Mouse (Mus musculus) limb, embryonic 14.5 days (tissue): ENCODE measurements at regions not wholly inside any gene's neighbourhood (a gene's known extent, or its start where the extent isn't known, plus 50 kb on each side); places are given as distances from the start of the nearest gene placed in this dataset.
"Not testable (repeated sequence)": the region's sequence is repeated elsewhere in the genome, so short reads cannot be mapped to it uniquely, and the experiment has no call there.

Experiments
- ATAC-seq: fragments of 200-750 bp; cut with Nextera tagmentation; 2 replicates; pipeline ENCODE4 v1.8.0; 2017; ENCODE audit warnings: low read depth, moderate number of reproducible peaks, moderate TSS enrichment; ENCODE audit not compliant: low FRiP score
- DNase-seq: peaks from one replicate; pipeline ENCODE4 v3.0.0-alpha.2; 2015; ENCODE audit warnings: low spot score
- H3K27ac ChIP-seq: fragments of 300-500 bp; sonication (generic); replicated peaks from 2 replicates; pipeline ENCODE4 v1.5.1; 2014; ENCODE audit warnings: low read depth, mild to moderate bottlenecking, low read length, moderate library complexity, mixed read lengths
- H3K27me3 ChIP-seq: fragments of 300-500 bp; sonication (generic); 2 replicates; pipeline ENCODE4 v1.6.1; 2014; ENCODE audit warnings: low read length, mixed read lengths; ENCODE audit not compliant: control insufficient read depth, insufficient read depth
- H3K36me3 ChIP-seq: fragments of 300-500 bp; sonication (generic); 2 replicates; pipeline ENCODE4 v1.6.1; 2014; ENCODE audit warnings: mild to moderate bottlenecking, low read length, moderate library complexity, mixed read lengths; ENCODE audit not compliant: control insufficient read depth, insufficient read depth
- H3K4me1 ChIP-seq: fragments of 300-500 bp; sonication (generic); 2 replicates; pipeline ENCODE4 v1.6.1; 2014; ENCODE audit warnings: antibody characterized with exemption, low read length, mixed read lengths; ENCODE audit not compliant: control insufficient read depth, insufficient read depth
- H3K4me2 ChIP-seq: fragments of 300-500 bp; sonication (generic); replicated peaks from 2 replicates; pipeline ENCODE4 v1.6.1; 2014; ENCODE audit warnings: low read depth, mild to moderate bottlenecking, low read length, moderate library complexity; ENCODE audit not compliant: severe bottlenecking
- H3K4me3 ChIP-seq: fragments of 300-500 bp; sonication (generic); replicated peaks from 2 replicates; pipeline ENCODE4 v1.5.1; 2014; ENCODE audit warnings: low read length
- H3K9ac ChIP-seq: fragments of 300-500 bp; sonication (generic); 2 replicates; pipeline ENCODE4 v1.6.1; 2014; ENCODE audit warnings: mild to moderate bottlenecking, low read depth, low read length, moderate library complexity; ENCODE audit not compliant: severe bottlenecking
- H3K9me3 ChIP-seq: fragments of 300-500 bp; sonication (generic); 2 replicates; pipeline ENCODE4 v1.6.1; 2016; ENCODE audit warnings: low read length; ENCODE audit not compliant: control insufficient read depth
- POLR2A ChIP-seq: fragments of 200-500 bp; IDR thresholded peaks from 2 replicates; pipeline ENCODE4 v1.8.0; 2012; ENCODE audit warnings: inconsistent platforms, mild to moderate bottlenecking, moderate library complexity, borderline replicate concordance; ENCODE audit not compliant: insufficient read depth, insufficient read length; ENCODE audit errors: extremely low read depth
- WGBS: fragments of 180-500 bp; shearing (Covaris S2); extraction: QIAGEN DNeasy Blood & Tissue Kit; methylation state at CpG from one replicate; pipeline ENCODE4 v1.1.7; 2014; 5-methylcytosine and 5-hydroxymethylcytosine counted together

DNA sequence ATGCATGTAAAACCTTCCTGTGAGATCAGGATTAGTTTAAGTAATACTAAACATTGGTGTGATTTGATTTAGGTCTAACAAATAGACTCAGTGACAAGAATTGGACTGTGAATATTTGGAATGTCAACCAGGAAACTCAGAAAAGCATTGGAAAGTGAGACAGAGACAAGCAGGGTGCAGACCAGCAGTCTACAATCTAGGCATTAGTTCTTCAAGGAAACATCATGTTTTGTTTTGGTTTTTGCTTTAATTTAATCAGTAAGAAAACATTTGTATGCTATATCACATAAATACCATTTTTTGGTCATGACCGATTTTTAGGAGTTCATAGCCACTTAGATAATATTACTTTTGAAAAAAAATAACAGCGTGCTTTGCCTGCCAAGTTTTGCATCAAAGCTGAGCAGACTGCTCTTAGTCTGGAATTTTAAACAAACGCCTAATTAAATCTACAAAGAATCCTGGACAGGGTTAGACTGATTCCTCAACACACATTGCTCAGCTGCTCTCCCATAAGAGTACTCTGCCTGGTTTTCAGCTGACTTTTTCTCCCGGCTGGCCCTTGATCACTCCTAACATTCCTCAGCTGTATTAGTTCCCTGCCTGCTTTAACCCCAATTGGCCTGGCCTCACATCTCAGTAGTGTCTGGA, 396.5 kb upstream of the Kcnh7 start:
- H3K27ac ChIP-seq: no peak overlapping the region
- H3K4me3 ChIP-seq: no peak overlapping the region
- WGBS: 52% methylated on average over 4 of the region's 4 CpGs
- H3K36me3 ChIP-seq: no peaks in the 10 kb centered on the region
- H3K4me2 ChIP-seq: no peak overlapping the region
- no peak overlapping the region for H3K9ac ChIP-seq
- DNase-seq (no peak), ATAC-seq (no peak)
- no peak for TF ChIP-seq POLR2A
- no peaks in the 10 kb centered on the region for H3K9me3 ChIP-seq
- H3K4me1 ChIP-seq: no peaks in the 10 kb centered on the region
- H3K27me3 ChIP-seq: no peaks in the 10 kb centered on the region

DNA sequence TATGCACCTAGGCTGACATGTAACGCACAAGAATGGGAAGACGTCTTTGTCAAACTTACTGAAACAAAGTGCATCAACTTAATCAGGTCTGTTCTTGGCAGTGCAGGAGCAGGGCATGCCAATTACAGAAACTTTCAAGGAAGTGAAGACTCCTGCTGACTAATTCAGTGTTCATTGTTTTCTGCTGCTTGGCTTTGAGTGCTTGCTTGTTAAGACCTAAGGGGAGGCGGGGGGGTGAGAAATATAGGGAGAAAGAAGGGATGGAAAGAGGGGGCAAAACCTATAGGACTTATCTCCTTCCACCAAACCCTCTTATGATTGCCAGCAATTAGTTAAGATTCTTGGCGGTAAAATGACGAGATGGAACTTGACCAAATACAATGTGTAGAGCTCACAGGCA, 391.1 kb upstream of the Kcnh7 start:
- no peak overlapping the region for H3K9ac ChIP-seq
- no peaks in the 10 kb centered on the region for H3K27me3 ChIP-seq
- no peak overlapping the region for H3K27ac ChIP-seq
- ATAC-seq (no peak), DNase-seq (no peak)
- no peak for TF ChIP-seq POLR2A
- H3K4me1 ChIP-seq: no peaks in the 10 kb centered on the region
- H3K4me2 ChIP-seq: no peak overlapping the region
- H3K36me3 ChIP-seq: no peaks in the 10 kb centered on the region
- no peak overlapping the region for H3K4me3 ChIP-seq
- no peaks in the 10 kb centered on the region for H3K9me3 ChIP-seq
- WGBS: 69% methylated on average over 5 of the region's 5 CpGs

GRCm38 (mm10) chr2:63574008-63574703, 390.1 kb upstream of the Kcnh7 start:
- H3K4me3 ChIP-seq: no peak overlapping the region
- H3K9me3 ChIP-seq: no peaks in the 10 kb centered on the region
- no peaks in the 10 kb centered on the region for H3K4me1 ChIP-seq
- 28% methylated on average over 4 of the region's 4 CpGs for WGBS
- H3K27ac ChIP-seq: no peak overlapping the region
- TF ChIP-seq POLR2A: no peak
- no peaks in the 10 kb centered on the region for H3K36me3 ChIP-seq
- no peak overlapping the region for H3K9ac ChIP-seq
- no peak overlapping the region for H3K4me2 ChIP-seq
- H3K27me3 ChIP-seq: no peaks in the 10 kb centered on the region
- no peak for ATAC-seq
- no peak for DNase-seq

GRCm38 (mm10) chr2:63573015-63573807, 389.1 kb upstream of the Kcnh7 start:
- WGBS: 48% methylated on average over 9 of the region's 9 CpGs
- H3K36me3 ChIP-seq: no peaks in the 10 kb centered on the region
- TF ChIP-seq POLR2A: no peak
- no peak overlapping the region for H3K4me3 ChIP-seq
- no peak overlapping the region for H3K27ac ChIP-seq
- H3K4me2 ChIP-seq: no peak overlapping the region
- no peaks in the 10 kb centered on the region for H3K27me3 ChIP-seq
- no peak overlapping the region for H3K9ac ChIP-seq
- H3K4me1 ChIP-seq: no peaks in the 10 kb centered on the region
- no peaks in the 10 kb centered on the region for H3K9me3 ChIP-seq
- DNase-seq (no peak), ATAC-seq (no peak)

DNA sequence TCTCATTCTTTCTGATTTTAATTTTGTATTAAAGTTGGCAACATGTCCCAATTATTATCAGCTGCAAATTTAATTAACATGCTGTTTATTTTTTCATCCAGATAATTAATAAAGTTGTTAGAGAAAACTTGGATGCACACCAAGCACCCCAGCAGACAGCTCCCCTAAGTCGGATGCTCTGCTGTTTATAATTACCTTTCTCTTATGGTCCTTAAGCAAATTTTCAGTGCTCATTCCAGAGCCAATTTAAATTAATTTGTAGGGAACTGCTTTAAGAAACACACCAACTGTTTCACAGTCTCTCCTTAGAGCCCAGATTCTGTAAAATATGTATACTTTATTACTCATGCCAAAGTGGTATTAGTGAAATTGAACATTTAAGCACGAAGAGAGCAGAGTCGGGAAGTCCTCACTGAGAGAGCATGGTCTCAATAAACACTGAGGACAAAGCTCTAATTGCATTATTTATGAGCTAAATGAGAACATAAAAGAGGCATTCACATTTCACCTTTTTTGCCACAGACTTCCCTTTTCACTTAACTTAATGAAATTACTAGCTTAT, 372.9 kb upstream of the Kcnh7 start:
- DNase-seq (no peak), ATAC-seq (no peak)
- Histone ChIP-seq H3K4me2 (no peak overlapping the region), H3K27me3 (no peaks in the 10 kb centered on the region), H3K27ac (no peak overlapping the region), H3K9ac (no peak overlapping the region), H3K4me3 (no peak overlapping the region), H3K4me1 (no peaks in the 10 kb centered on the region), H3K36me3 (no peaks in the 10 kb centered on the region), H3K9me3 (no peaks in the 10 kb centered on the region)
- TF ChIP-seq POLR2A: no peak
- WGBS: 18% methylated on average over 3 of the region's 3 CpGs

- H3K27me3 ChIP-seq, H3K27ac ChIP-seq, DNase-seq, H3K4me2 ChIP-seq, ATAC-seq, H3K4me1 ChIP-seq, H3K4me3 ChIP-seq, H3K36me3 ChIP-seq, H3K9me3 ChIP-seq, H3K9ac ChIP-seq: not testable (repeated sequence)
Measured at GRCm38 (mm10) chr2:63541836-63542235, 357.7 kb upstream of the Kcnh7 start.
